Mouse (Mus musculus): ENCODE measurements around the gene Celsr2.

- TF ChIP-seq POLR2A (IDR thresholded peaks at IDR 0.05; ENCODE audit: extremely low read depth, insufficient read depth, low read length) (no peak), CTCF (IDR thresholded peaks at IDR 0.05; ENCODE audit: low read depth, low read length) (no peak)
Observed at GRCm38 (mm10) chr3:108410359-108410714, 5.0 kb downstream of the Celsr2 start.
